Mouse (Mus musculus): ENCODE data around the gene Rarres1. TPM values are rescaled to one million over a fixed set of nuclear protein-coding genes. Genes with fewer than 3 reads are reported as not detected.

Rarres1 gene
- total and polyA plus RNA-seq, 3 experiments, result 0.34 TPM; not detected in 2

GRCm38 (mm10) chr3:67492086-67492869 lies 23.0 kb downstream of the Rarres1 start:
- Histone ChIP-seq H3K9ac (ENCODE audit: insufficient read depth, low read depth) (no peak overlapping the region), H3K9me3 (replicated peaks; ENCODE audit: low read length) (no peaks in the 10 kb centered on the region), H3K27me3 (replicated peaks) (no peaks in the 10 kb centered on the region), H3K79me2 (replicated peaks; ENCODE audit: control insufficient read depth, extremely low read depth, insufficient read depth, poor library complexity, severe bottlenecking) (no peaks in the 10 kb centered on the region), H3K4me1 (ENCODE audit: control insufficient read depth in 1 of 2, insufficient read depth in 2 of 2) (peaks cover 0 to 22% of the 10 kb centered on the region in 2 experiments; a peak in 2 of 4 replicates), H3K4me3 (replicated peaks in 1 of 3; ENCODE audit: low read depth in 2 of 3, low read length in 2 of 3, poor library complexity in 1 of 3) (no peak overlapping the region), H3K36me3 (replicated peaks in 1 of 2; ENCODE audit: control insufficient read depth in 1 of 2, insufficient read depth in 1 of 2, low read length in 1 of 2) (no peaks in the 10 kb centered on the region), H3K27ac (ENCODE audit: insufficient read depth, low read depth) (no peak overlapping the region), H3K4me2 (ENCODE audit: insufficient read depth, low read depth, poor library complexity, severe bottlenecking) (no peak overlapping the region)
- in situ Hi-C loops (cut with MboI; ENCODE audit: low pct_ligation_motif_present, low pct_unique_long_range_greater_than_20kb, low sequenced_read_pairs), result no loop called here
- no peak for TF ChIP-seq ZMIZ1 (IDR thresholded peaks at IDR 0.05; ENCODE audit: low read depth, low read length)
- TF ChIP-seq SIN3A (IDR thresholded peaks at IDR 0.05; ENCODE audit: low read length), result no peak
- no peak for TF ChIP-seq TBP (conservative IDR thresholded peaks at IDR 0.05; ENCODE audit: low read depth, low read length)
- TF ChIP-seq CHD2 (IDR thresholded peaks at IDR 0.05; ENCODE audit: low read length), result no peak
- no peak for TF ChIP-seq KAT2A (IDR thresholded peaks at IDR 0.05; ENCODE audit: insufficient replicate concordance, low read length)
- no peak for TF ChIP-seq JUN (IDR thresholded peaks at IDR 0.05; ENCODE audit: insufficient read depth, low read depth, low read length)
- TF ChIP-seq MAX (IDR thresholded peaks at IDR 0.05; ENCODE audit: low read length), result no peak
- TF ChIP-seq USF2 (conservative IDR thresholded peaks at IDR 0.05; ENCODE audit: low read depth, low read length), result no peak
- TF ChIP-seq PAX5 (IDR thresholded peaks at IDR 0.05; ENCODE audit: low read length), result no peak
- no peak for TF ChIP-seq RAD21 (IDR thresholded peaks at IDR 0.05; ENCODE audit: low read depth, low read length)
- TF ChIP-seq NRF1 (IDR thresholded peaks at IDR 0.05; ENCODE audit: low read depth, low read length), result no peak
- TF ChIP-seq ZNF384 (IDR thresholded peaks at IDR 0.05; ENCODE audit: low read depth, low read length), result no peak
- no peak for TF ChIP-seq ELF1 (IDR thresholded peaks at IDR 0.05; ENCODE audit: low read depth, low read length)
- no peak for TF ChIP-seq JUND (conservative IDR thresholded peaks at IDR 0.05; ENCODE audit: low read depth, low read length)
- TF ChIP-seq E2F4 (IDR thresholded peaks at IDR 0.05; ENCODE audit: insufficient replicate concordance, low read depth, low read length), result no peak
- no peak for TF ChIP-seq UBTF (IDR thresholded peaks at IDR 0.05; ENCODE audit: low read depth, low read length)
- TF ChIP-seq ETS1 (conservative IDR thresholded peaks at IDR 0.05; ENCODE audit: low read depth, low read length), result no peak
- no peak for TF ChIP-seq MEF2A (IDR thresholded peaks at IDR 0.05; ENCODE audit: borderline replicate concordance, low read depth, low read length)
- dilution Hi-C loops (cut with MboI; ENCODE audit: extremely low pct_ligation_motif_present, extremely low pct_unique_long_range_greater_than_20kb, low sequenced_read_pairs), result no loop called here
- DNase-seq (ENCODE audit: extremely low read depth), result no peak

- no peaks in the 10 kb centered on the region for H3K9me3 ChIP-seq (replicated peaks; ENCODE audit: low read length)
- no peak overlapping the region for H3K27ac ChIP-seq (ENCODE audit: insufficient read depth, low read depth)
- no peak overlapping the region for H3K9ac ChIP-seq (ENCODE audit: insufficient read depth, low read depth)
- H3K4me1 ChIP-seq (ENCODE audit: control insufficient read depth in 1 of 2, insufficient read depth in 2 of 2), result peaks cover 0 to 14% of the 10 kb centered on the region in 2 experiments; a peak in 2 of 4 replicates
- TF ChIP-seq MXI1 (IDR thresholded peaks at IDR 0.05; ENCODE audit: low read depth, low read length) (no peak), JUND (conservative IDR thresholded peaks at IDR 0.05; ENCODE audit: low read depth, low read length) (no peak)
- in situ Hi-C loops (cut with MboI; ENCODE audit: low pct_ligation_motif_present, low pct_unique_long_range_greater_than_20kb, low sequenced_read_pairs) (no loop called here), dilution Hi-C loops (cut with MboI; ENCODE audit: extremely low pct_ligation_motif_present, extremely low pct_unique_long_range_greater_than_20kb, low sequenced_read_pairs) (no loop called here)
- no peaks in the 10 kb centered on the region for H3K36me3 ChIP-seq (replicated peaks in 1 of 2; ENCODE audit: control insufficient read depth in 1 of 2, insufficient read depth in 1 of 2, low read length in 1 of 2)
- no peak for DNase-seq (ENCODE audit: extremely low read depth)
- no peak overlapping the region for H3K4me3 ChIP-seq (replicated peaks in 1 of 3; ENCODE audit: low read depth in 2 of 3, low read length in 2 of 3, poor library complexity in 1 of 3)
- H3K27me3 ChIP-seq (replicated peaks), result no peaks in the 10 kb centered on the region
- no peaks in the 10 kb centered on the region for H3K79me2 ChIP-seq (replicated peaks; ENCODE audit: control insufficient read depth, extremely low read depth, insufficient read depth, poor library complexity, severe bottlenecking)
- H3K4me2 ChIP-seq (ENCODE audit: insufficient read depth, low read depth, poor library complexity, severe bottlenecking), result no peak overlapping the region
Observed at GRCm38 (mm10) chr3:67490156-67490555, 25.2 kb downstream of the Rarres1 start.
